Mouse (Mus musculus) activated CD4-positive, CD25-positive, alpha-beta regulatory T cell, adult 4 months (primary cell): Measurements from ENCODE around the gene Gm36210. TPM values are rescaled to one million over a fixed set of nuclear protein-coding genes. Genes with fewer than 3 reads are reported as not detected.
"Not testable (repeated sequence)": the region's sequence is repeated elsewhere in the genome, so short reads cannot be mapped to it uniquely, and the experiment has no call there.

Source experiments
- ATAC-seq: one replicate; pipeline ENCODE4 v1.8.0; 2017
- polyA plus RNA-seq, 2 experiments: library from polyadenylated mRNA; unstranded; fragments of 100-300 nt; shearing (Covaris generic); gene quantifications; one replicate each; pipeline ENCODE4 v1.2.1; 2017

The Gm36210 gene
- polyA plus RNA-seq, 2 experiments from 2014 or later, result not detected

- not testable (repeated sequence) for ATAC-seq
These were observed 27.3 kb downstream of the Gm36210 start for GRCm38 (mm10) chr7:4879036-4879435.

- ATAC-seq, result no peak
These were observed 28.1 kb downstream of the Gm36210 start for GRCm38 (mm10) chr7:4878186-4878585.

- ATAC-seq, result peak; percentile 14
These were observed 29.1 kb downstream of the Gm36210 start for GRCm38 (mm10) chr7:4877226-4877625.

- ATAC-seq, result peak; percentile 100
These were observed 29.5 kb downstream of the Gm36210 start, which contains the start of gene Isoc2a for GRCm38 (mm10) chr7:4876753-4877221. Isoc2a (plus strand) TSS chr7:4877153.

GRCm38 (mm10) chr7:4870133-4870532 lies 36.2 kb downstream of the Gm36210 start, which contains the start of gene Isoc2b:
Isoc2b (minus strand) TSS chr7:4870258.
- ATAC-seq, result no peak

- ATAC-seq, result no peak
These were observed 39.6 kb downstream of the Gm36210 start for GRCm38 (mm10) chr7:4866631-4867180.

- peak; percentile 100 for ATAC-seq
These were observed 40.5 kb downstream of the Gm36210 start for GRCm38 (mm10) chr7:4865579-4866493.

- no peak for ATAC-seq
These were observed 41.2 kb downstream of the Gm36210 start for GRCm38 (mm10) chr7:4865090-4865489.

- ATAC-seq, result no peak
These were observed 42.0 kb downstream of the Gm36210 start for GRCm38 (mm10) chr7:4864130-4864845.

GRCm38 (mm10) chr7:4863541-4864080 lies 42.7 kb downstream of the Gm36210 start:
- ATAC-seq, result no peak

GRCm38 (mm10) chr7:4863041-4863440 lies 43.3 kb downstream of the Gm36210 start:
- ATAC-seq, result no peak

GRCm38 (mm10) chr7:4860926-4861325 lies 45.4 kb downstream of the Gm36210 start:
- ATAC-seq, result not testable (repeated sequence)

- ATAC-seq, result no peak
These were observed 46.8 kb downstream of the Gm36210 start for GRCm38 (mm10) chr7:4859418-4859978.

GRCm38 (mm10) chr7:4857321-4857720 lies 49.0 kb downstream of the Gm36210 start:
- ATAC-seq, result no peak

- no peak for ATAC-seq
These were observed 49.8 kb downstream of the Gm36210 start for GRCm38 (mm10) chr7:4856508-4856907.

GRCm38 (mm10) chr7:4853613-4854012 lies 52.7 kb downstream of the Gm36210 start:
- no peak for ATAC-seq

- no peak for ATAC-seq
These were observed 55.0 kb downstream of the Gm36210 start for GRCm38 (mm10) chr7:4851315-4851688.

- ATAC-seq, result no peak
These were observed 55.5 kb downstream of the Gm36210 start for GRCm38 (mm10) chr7:4850621-4851314.

- no peak for ATAC-seq
These were observed 56.9 kb downstream of the Gm36210 start for GRCm38 (mm10) chr7:4849372-4849771.
